Mouse (Mus musculus) bone marrow, adult 2 months (tissue): Measurements from ENCODE around the gene Slc24a3. TPM values are rescaled to one million over a fixed set of nuclear protein-coding genes. Genes with fewer than 3 reads are reported as not detected.
A peak's percentile ranks its signal among the peaks of the same experiment; 100 is the strongest.

Experiments
- H3K27ac ChIP-seq: fragments of 200-500 bp; 2 replicates; pipeline ENCODE4 v1.5.1; 2012; ENCODE audit warnings: low read depth, mild to moderate bottlenecking, control low read depth, inconsistent platforms, low read length; ENCODE audit not compliant: control insufficient read depth, poor library complexity, insufficient read depth
- H3K4me1 ChIP-seq: fragments of 200-500 bp; 2 replicates; pipeline ENCODE4 v1.6.1; 2011; ENCODE audit warnings: low read length; ENCODE audit not compliant: control insufficient read depth, insufficient read depth
- H3K4me3 ChIP-seq: fragments of 200-500 bp; replicated peaks from 2 replicates; pipeline ENCODE3; 2011; ENCODE audit warnings: mild to moderate bottlenecking, low read depth, low read length, control low read depth; ENCODE audit not compliant: control insufficient read depth
- CTCF ChIP-seq: fragments of 200-500 bp; IDR thresholded peaks from 2 replicates; pipeline ENCODE4 v1.5.1; 2011; ENCODE audit warnings: low read length, control low read depth; ENCODE audit not compliant: control insufficient read depth, insufficient read depth
- POLR2A ChIP-seq: fragments of 200-500 bp; IDR thresholded peaks from 2 replicates; pipeline ENCODE4 v1.6.1; 2011; ENCODE audit warnings: low read depth, mild to moderate bottlenecking, control low read depth, low read length, borderline replicate concordance; ENCODE audit not compliant: control insufficient read depth
- WGBS: fragments of 180-500 bp; shearing (Covaris S2); methylation state at CpG from one replicate; pipeline ENCODE4 v1.1.7; 2018; 5-methylcytosine and 5-hydroxymethylcytosine counted together
- polyA plus RNA-seq: library from polyadenylated mRNA; stranded (reverse); fragments of >200 nt; gene quantifications from 2 replicates; pipeline ENCODE4 v1.2.4, GENCODE M21; 2011; ENCODE audit warnings: low replicate concordance; ENCODE audit not compliant: missing spikeins, insufficient read depth, insufficient read length

Slc24a3 gene
- polyA plus RNA-seq, 1 experiment: 3.2 TPM

GRCm38 (mm10) chr2:145164086-145164485 is 3.5 kb upstream of the Slc24a3 start:
- no peak overlapping the region for H3K4me3 ChIP-seq
- peaks cover 4% of the 10 kb centered on the region for H3K4me1 ChIP-seq
- 68% methylated on average over 5 of the region's 5 CpGs for WGBS
- TF ChIP-seq CTCF (no peak), POLR2A (no peak)
- no peak overlapping the region for H3K27ac ChIP-seq

GRCm38 (mm10) chr2:145164562-145164961 is 3.0 kb upstream of the Slc24a3 start:
- Histone ChIP-seq H3K27ac (no peak overlapping the region), H3K4me3 (no peak overlapping the region), H3K4me1 (peaks cover 4% of the 10 kb centered on the region)
- TF ChIP-seq POLR2A (no peak), CTCF (no peak)
- WGBS: 38% methylated on average over 4 of the region's 4 CpGs

- TF ChIP-seq CTCF: no peak
- TF ChIP-seq POLR2A: no peak
- 76% methylated on average over 3 of the region's 3 CpGs for WGBS
- Histone ChIP-seq H3K27ac (no peak overlapping the region), H3K4me3 (no peak overlapping the region), H3K4me1 (peaks cover 4% of the 10 kb centered on the region)
Measured at GRCm38 (mm10) chr2:145165076-145165475, 2.5 kb upstream of the Slc24a3 start.

GRCm38 (mm10) chr2:145165854-145166253 is 1.7 kb upstream of the Slc24a3 start:
- WGBS: 61% methylated on average over 6 of the region's 6 CpGs
- no peak overlapping the region for H3K27ac ChIP-seq
- TF ChIP-seq CTCF (no peak), POLR2A (no peak)
- peaks cover 4% of the 10 kb centered on the region for H3K4me1 ChIP-seq
- no peak overlapping the region for H3K4me3 ChIP-seq

- no peak overlapping the region; the same call in 1 of the 2 replicates for H3K27ac ChIP-seq
- whole genome bisulfite sequencing: under 1% methylated on average over 36 of the region's 38 CpGs
Measured at GRCm38 (mm10) chr2:145167051-145167663, 397 bp upstream of the Slc24a3 start.

GRCm38 (mm10) chr2:145168405-145168971 is 934 bp downstream of the Slc24a3 start:
- no peak for TF ChIP-seq CTCF
- TF ChIP-seq POLR2A: no peak
- WGBS: 12% methylated on average over 10 of the region's 10 CpGs
- Histone ChIP-seq H3K4me1 (peaks cover 4% of the 10 kb centered on the region), H3K4me3 (peak overlapping the region; percentile 63), H3K27ac (peak overlapping the region; percentile 43; the same call in 1 of the 2 replicates)

More at GRCm38 (mm10) chr2:145167051-145167663, 397 bp upstream of the Slc24a3 start:
- Histone ChIP-seq H3K4me1 (peaks cover 4% of the 10 kb centered on the region), H3K4me3 (peak overlapping the region; percentile 4)
- TF ChIP-seq POLR2A (no peak), CTCF (peak; percentile 34; the same call in 1 of the 2 replicates)

GRCm38 (mm10) chr2:145172978-145173655 is 5.6 kb downstream of the Slc24a3 start:
- TF ChIP-seq CTCF (no peak), POLR2A (no peak)
- peaks cover 4% of the 10 kb centered on the region for H3K4me1 ChIP-seq
- 84% methylated on average over 4 of the region's 4 CpGs for WGBS
- no peak overlapping the region for H3K4me3 ChIP-seq
- H3K27ac ChIP-seq: no peak overlapping the region

GRCm38 (mm10) chr2:145175036-145175435 is 7.5 kb downstream of the Slc24a3 start:
- no peak for TF ChIP-seq CTCF
- no peak for TF ChIP-seq POLR2A
- no peak overlapping the region for H3K4me3 ChIP-seq
- no peak overlapping the region for H3K27ac ChIP-seq
- 85% methylated on average over 7 of the region's 7 CpGs for WGBS
- H3K4me1 ChIP-seq: no peaks in the 10 kb centered on the region
